Mouse (Mus musculus): ENCODE measurements around the gene Lmo4. TPM values are rescaled to one million over a fixed set of nuclear protein-coding genes. Genes with fewer than 3 reads are reported as not detected.

The Lmo4 gene
- polyA plus RNA-seq (2015; fragmentation: Illumina TruSeq; extraction: RNeasy Lipid Tissue Mini Kit (QIAGEN cat#74804); ENCODE audit: low read depth, low replicate concordance), result 318 TPM

DNA sequence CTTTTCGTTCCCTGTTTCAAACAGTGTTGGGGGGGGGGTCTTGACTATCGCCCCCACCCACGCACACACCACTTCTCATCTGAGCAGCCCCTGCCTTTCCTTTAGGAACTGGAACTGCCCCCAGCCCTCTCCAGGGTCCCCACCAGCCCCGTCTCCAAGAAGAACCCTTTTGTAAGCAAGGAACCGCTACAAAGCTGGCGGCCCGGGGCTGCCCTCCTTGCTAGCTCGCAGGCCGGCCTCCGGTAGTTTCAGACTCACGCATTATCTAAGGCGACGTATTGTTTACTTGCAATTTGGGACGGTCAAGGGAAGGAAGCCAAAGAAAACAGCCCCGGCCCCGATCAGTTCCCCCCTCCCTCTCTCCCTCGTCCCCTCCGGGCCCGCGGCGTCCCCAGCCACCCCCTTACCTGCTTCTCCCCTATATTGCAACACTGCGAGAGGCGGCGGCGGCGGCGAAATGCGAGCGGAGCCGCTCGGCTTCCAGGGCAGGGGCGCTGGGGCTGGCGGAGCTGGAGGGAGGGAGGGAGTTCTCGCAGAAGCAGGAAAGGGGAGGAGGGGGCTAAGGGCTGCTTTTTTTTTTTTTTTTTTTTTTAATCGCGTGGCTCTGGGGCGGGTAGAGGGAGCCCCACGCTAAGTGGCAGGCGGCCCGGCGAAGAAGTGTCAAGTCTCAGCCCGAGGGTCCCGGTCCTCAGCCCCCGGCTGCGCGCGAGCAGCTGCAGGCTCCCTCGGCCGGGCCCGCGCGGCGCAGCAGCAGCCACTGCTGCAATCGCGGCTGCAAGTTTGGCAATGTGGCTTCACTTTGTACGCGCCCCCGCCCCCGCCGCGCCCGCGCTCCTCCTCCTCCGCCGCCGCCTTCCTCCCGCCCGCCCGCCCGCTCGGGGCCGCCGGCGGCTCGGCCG lies at the start of gene Lmo4:
Gene Lmo4 (minus strand): TSS at position 808 of the 899 bp plus-strand sequence.

Measured in brain, adult 10 weeks (tissue).